Mouse (Mus musculus): ENCODE measurements around the gene Idnk. TPM values are rescaled to one million over a fixed set of nuclear protein-coding genes. Genes with fewer than 3 reads are reported as not detected.
"Not testable (repeated sequence)": the region's sequence is repeated elsewhere in the genome, so short reads cannot be mapped to it uniquely, and the experiment has no call there.

The Idnk gene
- polyA plus RNA-seq, 1 experiment from 2014 or later: 36.2 TPM

- 47% methylated on average over 2 of the region's 2 CpGs for WGBS
- Histone ChIP-seq H3K27me3 (no peaks in the 10 kb centered on the region), H3K9ac (no peak overlapping the region), H3K27ac (no peak overlapping the region), H3K4me1 (peaks cover 47% of the 10 kb centered on the region), H3K4me2 (no peak overlapping the region), H3K9me3 (no peaks in the 10 kb centered on the region), H3K36me3 (no peaks in the 10 kb centered on the region), H3K4me3 (no peak overlapping the region)
- ATAC-seq (ENCODE audit: borderline replicate concordance, extremely low read depth, low FRiP score, low TSS enrichment): no peak
Measured at GRCm38 (mm10) chr13:58124989-58125388, 32.5 kb upstream of the Idnk start.

GRCm38 (mm10) chr13:58126126-58126525, 31.3 kb upstream of the Idnk start:
- WGBS: 18% methylated on average over 7 of the region's 7 CpGs
- peak overlapping the region; percentile 78 for H3K4me3 ChIP-seq
- H3K27me3 ChIP-seq: no peaks in the 10 kb centered on the region
- no peaks in the 10 kb centered on the region for H3K36me3 ChIP-seq
- no peaks in the 10 kb centered on the region for H3K9me3 ChIP-seq
- no peak for ATAC-seq (ENCODE audit: borderline replicate concordance, extremely low read depth, low FRiP score, low TSS enrichment)
- H3K4me1 ChIP-seq: peaks cover 47% of the 10 kb centered on the region
- H3K4me2 ChIP-seq: peak overlapping the region; percentile 63
- peak overlapping the region; percentile 21; the same call in 1 of the 2 replicates for H3K9ac ChIP-seq
- no peak overlapping the region for H3K27ac ChIP-seq

- H3K4me2 ChIP-seq: peak overlapping the region; percentile 63
- no peaks in the 10 kb centered on the region for H3K36me3 ChIP-seq
- H3K9ac ChIP-seq: peak overlapping the region; percentile 100
- no peak for ATAC-seq (ENCODE audit: borderline replicate concordance, extremely low read depth, low FRiP score, low TSS enrichment)
- WGBS: 1% methylated on average over 53 of the region's 92 CpGs
- H3K9me3 ChIP-seq: no peaks in the 10 kb centered on the region
- H3K27me3 ChIP-seq: no peaks in the 10 kb centered on the region
- H3K4me3 ChIP-seq: peak overlapping the region; percentile 78
- peak overlapping the region; percentile 99 for H3K27ac ChIP-seq
- H3K4me1 ChIP-seq: peaks cover 42% of the 10 kb centered on the region
Measured at GRCm38 (mm10) chr13:58126862-58127765, 30.3 kb upstream of the Idnk start.

- H3K4me2 ChIP-seq: peak overlapping the region; percentile 63
- 1% methylated on average over 68 of the region's 81 CpGs for WGBS
- H3K9me3 ChIP-seq: no peaks in the 10 kb centered on the region
- no peaks in the 10 kb centered on the region for H3K36me3 ChIP-seq
- peak overlapping the region; percentile 78 for H3K4me3 ChIP-seq
- no peaks in the 10 kb centered on the region for H3K27me3 ChIP-seq
- peak overlapping the region; percentile 99 for H3K27ac ChIP-seq
- peaks cover 37% of the 10 kb centered on the region for H3K4me1 ChIP-seq
- ATAC-seq (ENCODE audit: borderline replicate concordance, extremely low read depth, low FRiP score, low TSS enrichment): peak; percentile 40
- H3K9ac ChIP-seq: peak overlapping the region; percentile 100
Measured at GRCm38 (mm10) chr13:58127766-58128361, 29.6 kb upstream of the Idnk start.

GRCm38 (mm10) chr13:58128396-58128767, 29.1 kb upstream of the Idnk start, which contains the start of gene Hnrnpa0:
Hnrnpa0 (minus strand) TSS chr13:58128556.
- H3K27me3 ChIP-seq: no peaks in the 10 kb centered on the region
- peak within 1 kb of the TSS; percentile 99 for H3K27ac ChIP-seq
- peak; percentile 94 for ATAC-seq (ENCODE audit: borderline replicate concordance, extremely low read depth, low FRiP score, low TSS enrichment)
- H3K4me2 ChIP-seq: peak within 1 kb of the TSS; percentile 76
- no peaks in the 10 kb centered on the region for H3K9me3 ChIP-seq
- peak within 1 kb of the TSS; percentile 100 for H3K9ac ChIP-seq
- no peaks in the 10 kb centered on the region for H3K36me3 ChIP-seq
- peaks cover 34% of the 10 kb centered on the region for H3K4me1 ChIP-seq
- under 1% methylated on average over 34 of the region's 62 CpGs for WGBS
- H3K4me3 ChIP-seq: peak within 1 kb of the TSS; percentile 78

- peak overlapping the region; percentile 99 for H3K27ac ChIP-seq
- H3K36me3 ChIP-seq: no peaks in the 10 kb centered on the region
- ATAC-seq (ENCODE audit: borderline replicate concordance, extremely low read depth, low FRiP score, low TSS enrichment): peak; percentile 98
- peak overlapping the region; percentile 78 for H3K4me3 ChIP-seq
- peak overlapping the region; percentile 76 for H3K4me2 ChIP-seq
- no peaks in the 10 kb centered on the region for H3K9me3 ChIP-seq
- peak overlapping the region; percentile 100 for H3K9ac ChIP-seq
- H3K27me3 ChIP-seq: no peaks in the 10 kb centered on the region
- under 1% methylated on average over 80 of the region's 83 CpGs for WGBS
- peaks cover 28% of the 10 kb centered on the region for H3K4me1 ChIP-seq
Measured at GRCm38 (mm10) chr13:58128768-58129671, 28.4 kb upstream of the Idnk start.

GRCm38 (mm10) chr13:58129687-58130246, 27.7 kb upstream of the Idnk start:
- H3K9me3 ChIP-seq: no peaks in the 10 kb centered on the region
- peak overlapping the region; percentile 76 for H3K4me2 ChIP-seq
- no peaks in the 10 kb centered on the region for H3K36me3 ChIP-seq
- peak overlapping the region; percentile 100 for H3K9ac ChIP-seq
- peaks cover 20% of the 10 kb centered on the region for H3K4me1 ChIP-seq
- no peaks in the 10 kb centered on the region for H3K27me3 ChIP-seq
- no peak for ATAC-seq (ENCODE audit: borderline replicate concordance, extremely low read depth, low FRiP score, low TSS enrichment)
- 21% methylated on average over 4 of the region's 4 CpGs for WGBS
- peak overlapping the region; percentile 99 for H3K27ac ChIP-seq
- peak overlapping the region; percentile 78 for H3K4me3 ChIP-seq

- Histone ChIP-seq H3K4me2 (no peak overlapping the region), H3K4me3 (no peak overlapping the region), H3K4me1 (peaks cover 7% of the 10 kb centered on the region), H3K9ac (no peak overlapping the region), H3K27me3 (no peaks in the 10 kb centered on the region), H3K36me3 (no peaks in the 10 kb centered on the region), H3K9me3 (no peaks in the 10 kb centered on the region), H3K27ac (no peak overlapping the region)
- ATAC-seq (ENCODE audit: borderline replicate concordance, extremely low read depth, low FRiP score, low TSS enrichment): no peak
- 35% methylated on average over 3 of the region's 3 CpGs for WGBS
Measured at GRCm38 (mm10) chr13:58131692-58132091, 25.8 kb upstream of the Idnk start.

GRCm38 (mm10) chr13:58146603-58147002, 10.8 kb upstream of the Idnk start:
- not testable (repeated sequence) for H3K27me3 ChIP-seq; H3K4me2 ChIP-seq; H3K36me3 ChIP-seq; H3K9me3 ChIP-seq; H3K4me3 ChIP-seq; ATAC-seq (ENCODE audit: borderline replicate concordance, extremely low read depth, low FRiP score, low TSS enrichment); H3K27ac ChIP-seq; H3K9ac ChIP-seq
- WGBS: 94% methylated on average over 8 of the region's 8 CpGs
- H3K4me1 ChIP-seq: peaks cover 14% of the 10 kb centered on the region

DNA sequence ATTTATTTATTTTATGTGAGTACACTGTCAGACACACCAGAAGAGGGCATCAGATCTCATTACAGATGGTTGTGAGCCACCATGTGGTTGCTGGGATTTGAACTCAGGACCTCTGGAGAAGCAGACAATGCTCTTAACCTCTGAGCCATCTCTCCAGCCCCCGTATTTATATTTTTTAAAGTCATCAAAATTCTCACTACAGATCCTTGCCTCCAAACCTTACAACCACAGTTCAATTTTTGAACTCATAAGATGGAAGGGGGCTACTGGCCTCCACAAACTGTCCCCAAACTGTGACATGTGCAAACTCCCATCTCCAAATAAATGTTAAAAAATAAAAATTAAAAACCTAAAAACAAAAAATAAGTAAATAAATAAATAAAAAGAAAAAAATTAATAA, 9.7 kb upstream of the Idnk start:
- WGBS: 77% methylated on average over 1 of the region's 1 CpGs
- H3K4me1 ChIP-seq: peaks cover 14% of the 10 kb centered on the region
- no peak overlapping the region for H3K9ac ChIP-seq
- no peak overlapping the region for H3K4me3 ChIP-seq
- no peak for ATAC-seq (ENCODE audit: borderline replicate concordance, extremely low read depth, low FRiP score, low TSS enrichment)
- no peak overlapping the region for H3K4me2 ChIP-seq
- H3K27me3 ChIP-seq: no peaks in the 10 kb centered on the region
- H3K36me3 ChIP-seq: no peaks in the 10 kb centered on the region
- no peaks in the 10 kb centered on the region for H3K9me3 ChIP-seq
- no peak overlapping the region for H3K27ac ChIP-seq

- under 1% methylated on average over 17 of the region's 17 CpGs for WGBS
- H3K9ac ChIP-seq: peak overlapping the region; percentile 20; the same call in 1 of the 2 replicates
- H3K27ac ChIP-seq: peak overlapping the region; percentile 53
Measured at GRCm38 (mm10) chr13:58148256-58148831, 9.1 kb upstream of the Idnk start.

More at GRCm38 (mm10) chr13:58148256-58148831, 9.1 kb upstream of the Idnk start:
- Histone ChIP-seq H3K4me3 (peak overlapping the region; percentile 43), H3K36me3 (no peaks in the 10 kb centered on the region), H3K4me1 (peaks cover 14% of the 10 kb centered on the region), H3K9me3 (no peaks in the 10 kb centered on the region), H3K4me2 (peak overlapping the region; percentile 69), H3K27me3 (no peaks in the 10 kb centered on the region)
- peak; percentile 91 for ATAC-seq (ENCODE audit: borderline replicate concordance, extremely low read depth, low FRiP score, low TSS enrichment)

Data from lung, embryonic 15.5 days (tissue).